25 mouse cellular contexts compared by ENCODE assay signal in the genomic region with DNA sequence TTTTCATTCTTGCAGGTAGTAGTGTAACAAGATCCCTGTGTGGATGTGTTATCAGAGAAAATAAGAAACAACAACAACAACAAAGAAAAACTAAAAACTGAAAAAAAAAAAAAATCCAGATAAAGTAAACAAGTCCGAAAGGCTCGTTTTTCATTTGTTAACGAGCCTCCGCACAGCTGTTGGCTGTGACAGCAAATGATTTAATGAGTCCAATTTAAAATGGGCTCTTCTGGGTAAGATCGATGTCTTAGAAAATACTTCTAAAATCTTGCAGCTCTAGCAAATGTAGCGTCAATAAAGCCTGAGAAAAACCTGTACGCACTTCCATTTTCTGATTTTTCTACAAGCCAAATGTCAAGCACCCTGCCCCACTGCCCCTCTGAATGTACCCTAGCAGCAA.
"Had no signal": no experiment of that assay in that cellular context is flagged by ENCODE, and none has a peak within 500 bp of the region (broad histone marks: within the 10 kb centered on the region; RNA-seq: fewer than 3 reads in every experiment).

No protein-coding gene starts in this region.

- H3K4me3 ChIP-seq: gastrocnemius, adult 2 months; heart, embryonic 10.5 days; heart, embryonic 12.5 days; hindbrain, embryonic 10.5 days; hindbrain, embryonic 12.5 days; intestine, embryonic 15.5 days; layer of hippocampus, adult 2 months; limb, embryonic 13.5 days; limb, embryonic 15.5 days; liver, embryonic 12.5 days had no signal

- H3K27ac ChIP-seq: gastrocnemius, adult 2 months; heart, embryonic 10.5 days; hindbrain, embryonic 10.5 days; hindbrain, embryonic 12.5 days; hindbrain, embryonic 14.5 days; intestine, embryonic 15.5 days; layer of hippocampus, adult 2 months; limb, embryonic 13.5 days; limb, embryonic 15.5 days; liver, embryonic 12.5 days; liver, embryonic 14.5 days had no signal

- H3K4me2 ChIP-seq: heart, embryonic 12.5 days; hindbrain, embryonic 12.5 days; hindbrain, embryonic 14.5 days; intestine, embryonic 15.5 days; limb, embryonic 13.5 days; limb, embryonic 15.5 days; liver, embryonic 12.5 days had no signal

- H3K9ac ChIP-seq: forebrain, postnatal 0 days; heart, embryonic 12.5 days; hindbrain, embryonic 12.5 days; hindbrain, embryonic 14.5 days; intestine, embryonic 15.5 days; limb, embryonic 13.5 days; limb, embryonic 15.5 days; liver, embryonic 12.5 days; liver, embryonic 14.5 days had no signal

- ATAC-seq: forebrain, postnatal 0 days; hindbrain, embryonic 16.5 days; inflammation-experienced regulatory T-cells, adult 6 months; intestine, embryonic 15.5 days; intestine, postnatal 0 days; liver, embryonic 12.5 days had no signal

- H3K36me3 ChIP-seq: heart, embryonic 10.5 days; heart, embryonic 12.5 days; hindbrain, embryonic 10.5 days; hindbrain, embryonic 12.5 days; intestine, embryonic 15.5 days; limb, embryonic 13.5 days; limb, embryonic 15.5 days; liver, embryonic 12.5 days had no signal

- H3K4me1 ChIP-seq: heart, embryonic 10.5 days; heart, embryonic 12.5 days; hindbrain, embryonic 10.5 days; hindbrain, embryonic 12.5 days; intestine, embryonic 15.5 days; limb, embryonic 13.5 days; limb, embryonic 15.5 days; liver, embryonic 12.5 days had no signal

- H3K27me3 ChIP-seq: heart, embryonic 12.5 days; hindbrain, embryonic 12.5 days; intestine, embryonic 15.5 days; limb, embryonic 13.5 days; limb, embryonic 15.5 days; liver, embryonic 12.5 days had no signal

- DNase-seq: forebrain, postnatal 0 days; gastrocnemius, adult 2 months; gastrocnemius, postnatal 10 days; gastrocnemius, postnatal 25 days; heart, postnatal 10 days; heart, postnatal 4 days; kidney, adult 2 months; kidney, adult 9 months; kidney, postnatal 14 days; kidney, postnatal 4 days; left cerebral cortex, postnatal 4 days had no signal

- H3K9me3 ChIP-seq: heart, embryonic 10.5 days; heart, embryonic 12.5 days; hindbrain, embryonic 10.5 days; hindbrain, embryonic 12.5 days; intestine, embryonic 15.5 days; limb, embryonic 13.5 days; limb, embryonic 15.5 days; liver, embryonic 12.5 days had no signal
